Mouse (Mus musculus): ENCODE measurements at regions not wholly inside any gene's neighbourhood (a gene's known extent, or its start where the extent isn't known, plus 50 kb on each side); places are given as distances from the start of the nearest gene placed in this dataset.
A peak's percentile ranks its signal among the peaks of the same experiment; 100 is the strongest.

- no peak for DNase-seq
These were observed 188.9 kb upstream of the Bcl6 start for GRCm38 (mm10) chr16:24177564-24177963.

GRCm38 (mm10) chr16:24177131-24177530 lies 188.5 kb upstream of the Bcl6 start:
- no peak for DNase-seq

- peak; percentile 71 to 84 for DNase-seq
These were observed 187.4 kb upstream of the Bcl6 start for GRCm38 (mm10) chr16:24176057-24176456.

GRCm38 (mm10) chr16:24175235-24175760 lies 186.6 kb upstream of the Bcl6 start:
- DNase-seq = no peak

- no peak for DNase-seq
These were observed 185.9 kb upstream of the Bcl6 start for GRCm38 (mm10) chr16:24174595-24174994.

- no peak for DNase-seq
These were observed 185.3 kb upstream of the Bcl6 start for GRCm38 (mm10) chr16:24173783-24174518.

- DNase-seq = no peak
These were observed 184.0 kb upstream of the Bcl6 start for GRCm38 (mm10) chr16:24172653-24173052.

- no peak for DNase-seq
These were observed 183.4 kb upstream of the Bcl6 start for GRCm38 (mm10) chr16:24172065-24172464.

GRCm38 (mm10) chr16:24171161-24171560 lies 182.5 kb upstream of the Bcl6 start:
- DNase-seq = no peak

- DNase-seq = no peak
These were observed 177.8 kb upstream of the Bcl6 start for GRCm38 (mm10) chr16:24166496-24166895.

- DNase-seq = no peak
These were observed 176.9 kb upstream of the Bcl6 start for GRCm38 (mm10) chr16:24165461-24166081.

GRCm38 (mm10) chr16:24160705-24161285 lies 172.1 kb upstream of the Bcl6 start:
- no peak for DNase-seq

- no peak for DNase-seq
These were observed 170.7 kb upstream of the Bcl6 start for GRCm38 (mm10) chr16:24159336-24159735.

GRCm38 (mm10) chr16:24157753-24158152 lies 169.1 kb upstream of the Bcl6 start:
- no peak for DNase-seq

GRCm38 (mm10) chr16:24156729-24157430 lies 168.2 kb upstream of the Bcl6 start:
- peak; percentile 80 to 92 for DNase-seq

GRCm38 (mm10) chr16:24154816-24155357 lies 166.2 kb upstream of the Bcl6 start:
- no peak for DNase-seq

- DNase-seq = no peak
These were observed 165.3 kb upstream of the Bcl6 start for GRCm38 (mm10) chr16:24153943-24154342.

GRCm38 (mm10) chr16:24151831-24152247 lies 163.2 kb upstream of the Bcl6 start:
- DNase-seq = no peak

GRCm38 (mm10) chr16:24151178-24151725 lies 162.6 kb upstream of the Bcl6 start:
- no peak for DNase-seq

GRCm38 (mm10) chr16:24150512-24150911 lies 161.9 kb upstream of the Bcl6 start:
- no peak for DNase-seq

- peak; percentile 81 to 86 for DNase-seq
These were observed 160.8 kb upstream of the Bcl6 start for GRCm38 (mm10) chr16:24149441-24149840.

GRCm38 (mm10) chr16:24143894-24144293 lies 155.2 kb upstream of the Bcl6 start:
- no peak for DNase-seq
